Mouse (Mus musculus): ENCODE results near the gene Poc1b. TPM values are rescaled to one million over a fixed set of nuclear protein-coding genes. Genes with fewer than 3 reads are reported as not detected.
A peak's percentile ranks its signal among the peaks of the same experiment; 100 is the strongest.

The Poc1b gene
- total and polyA plus RNA-seq, 2 experiments from 2014 or later: 8.9 to 11.0 TPM

- 89% methylated on average over 2 of the region's 2 CpGs for WGBS
Observed at GRCm38 (mm10) chr10:99078621-99079020, 28.2 kb upstream of the Poc1b start.

GRCm38 (mm10) chr10:99081569-99081990 lies 25.3 kb upstream of the Poc1b start:
- Histone ChIP-seq H3K4me2 (ENCODE audit: low read depth, low read length, poor library complexity, severe bottlenecking) (no peak overlapping the region), H3K4me3 (ENCODE audit: low read depth, low read length) (no peak overlapping the region), H3K36me3 (ENCODE audit: insufficient read depth, low read length) (no peaks in the 10 kb centered on the region), H3K27me3 (ENCODE audit: insufficient read depth, low read length) (no peaks in the 10 kb centered on the region), H3K4me1 (ENCODE audit: insufficient read depth, low read length) (no peaks in the 10 kb centered on the region), H3K9ac (replicated peaks; ENCODE audit: low read length, poor library complexity, severe bottlenecking) (no peak overlapping the region), H3K27ac (ENCODE audit: low read depth, low read length) (no peak overlapping the region), H3K9me3 (ENCODE audit: low read length) (no peaks in the 10 kb centered on the region)
- DNase-seq (ENCODE audit: low spot score): no peak
- ATAC-seq (ENCODE audit: low FRiP score): no peak
- WGBS: 89% methylated on average over 10 of the region's 10 CpGs
- TF ChIP-seq CTCF (IDR thresholded peaks at IDR 0.05): no peak

More at GRCm38 (mm10) chr10:99078621-99079020, 28.2 kb upstream of the Poc1b start:
- ATAC-seq (ENCODE audit: low FRiP score) (no peak), DNase-seq (ENCODE audit: low spot score) (no peak)
- TF ChIP-seq CTCF (IDR thresholded peaks at IDR 0.05): no peak
- H3K4me2 ChIP-seq (ENCODE audit: low read depth, low read length, poor library complexity, severe bottlenecking): no peak overlapping the region
- no peak overlapping the region for H3K4me3 ChIP-seq (ENCODE audit: low read depth, low read length)
- no peak overlapping the region for H3K9ac ChIP-seq (replicated peaks; ENCODE audit: low read length, poor library complexity, severe bottlenecking)
- H3K9me3 ChIP-seq (ENCODE audit: low read length): no peaks in the 10 kb centered on the region
- no peaks in the 10 kb centered on the region for H3K4me1 ChIP-seq (ENCODE audit: insufficient read depth, low read length)
- no peak overlapping the region for H3K27ac ChIP-seq (ENCODE audit: low read depth, low read length)
- no peaks in the 10 kb centered on the region for H3K36me3 ChIP-seq (ENCODE audit: insufficient read depth, low read length)
- no peaks in the 10 kb centered on the region for H3K27me3 ChIP-seq (ENCODE audit: insufficient read depth, low read length)

- WGBS: 85% methylated on average over 14 of the region's 14 CpGs
- Histone ChIP-seq H3K4me2 (ENCODE audit: low read depth, low read length, poor library complexity, severe bottlenecking) (no peak overlapping the region), H3K9me3 (ENCODE audit: low read length) (no peaks in the 10 kb centered on the region), H3K4me1 (ENCODE audit: insufficient read depth, low read length) (no peaks in the 10 kb centered on the region), H3K9ac (replicated peaks; ENCODE audit: low read length, poor library complexity, severe bottlenecking) (no peak overlapping the region), H3K4me3 (ENCODE audit: low read depth, low read length) (no peak overlapping the region), H3K27ac (ENCODE audit: low read depth, low read length) (no peak overlapping the region), H3K36me3 (ENCODE audit: insufficient read depth, low read length) (no peaks in the 10 kb centered on the region), H3K27me3 (ENCODE audit: insufficient read depth, low read length) (no peaks in the 10 kb centered on the region)
- DNase-seq (ENCODE audit: low spot score) (no peak), ATAC-seq (ENCODE audit: low FRiP score) (no peak)
- no peak for TF ChIP-seq CTCF (IDR thresholded peaks at IDR 0.05)
Observed at GRCm38 (mm10) chr10:99083431-99084003, 23.3 kb upstream of the Poc1b start.

- Histone ChIP-seq H3K9ac (replicated peaks; ENCODE audit: low read length, poor library complexity, severe bottlenecking) (no peak overlapping the region), H3K4me1 (ENCODE audit: insufficient read depth, low read length) (no peaks in the 10 kb centered on the region), H3K9me3 (ENCODE audit: low read length) (no peaks in the 10 kb centered on the region), H3K36me3 (ENCODE audit: insufficient read depth, low read length) (no peaks in the 10 kb centered on the region), H3K4me3 (ENCODE audit: low read depth, low read length) (no peak overlapping the region), H3K27ac (ENCODE audit: low read depth, low read length) (no peak overlapping the region), H3K27me3 (ENCODE audit: insufficient read depth, low read length) (no peaks in the 10 kb centered on the region), H3K4me2 (ENCODE audit: low read depth, low read length, poor library complexity, severe bottlenecking) (peak overlapping the region; percentile 13; the same call in 1 of the 2 replicates)
- TF ChIP-seq CTCF (IDR thresholded peaks at IDR 0.05): peak; percentile 94
- 46% methylated on average over 23 of the region's 23 CpGs for WGBS
- DNase-seq (ENCODE audit: low spot score) (peak; percentile 91), ATAC-seq (ENCODE audit: low FRiP score) (peak; percentile 68)
Observed at GRCm38 (mm10) chr10:99084397-99085239, 22.2 kb upstream of the Poc1b start.

GRCm38 (mm10) chr10:99085240-99085587 lies 21.6 kb upstream of the Poc1b start:
- Histone ChIP-seq H3K27ac (ENCODE audit: low read depth, low read length) (no peak overlapping the region), H3K36me3 (ENCODE audit: insufficient read depth, low read length) (no peaks in the 10 kb centered on the region), H3K27me3 (ENCODE audit: insufficient read depth, low read length) (no peaks in the 10 kb centered on the region), H3K4me1 (ENCODE audit: insufficient read depth, low read length) (no peaks in the 10 kb centered on the region), H3K4me3 (ENCODE audit: low read depth, low read length) (no peak overlapping the region), H3K9ac (replicated peaks; ENCODE audit: low read length, poor library complexity, severe bottlenecking) (no peak overlapping the region), H3K9me3 (ENCODE audit: low read length) (no peaks in the 10 kb centered on the region), H3K4me2 (ENCODE audit: low read depth, low read length, poor library complexity, severe bottlenecking) (peak overlapping the region; percentile 13; the same call in 1 of the 2 replicates)
- TF ChIP-seq CTCF (IDR thresholded peaks at IDR 0.05): no peak
- no peak for DNase-seq (ENCODE audit: low spot score)
- WGBS: 68% methylated on average over 6 of the region's 6 CpGs
- ATAC-seq (ENCODE audit: low FRiP score): peak; percentile 35; the same call in 1 of the 2 replicates

GRCm38 (mm10) chr10:99086029-99086428 lies 20.8 kb upstream of the Poc1b start:
- DNase-seq (ENCODE audit: low spot score) (no peak), ATAC-seq (ENCODE audit: low FRiP score) (no peak)
- Histone ChIP-seq H3K4me3 (ENCODE audit: low read depth, low read length) (no peak overlapping the region), H3K4me1 (ENCODE audit: insufficient read depth, low read length) (no peaks in the 10 kb centered on the region), H3K27me3 (ENCODE audit: insufficient read depth, low read length) (no peaks in the 10 kb centered on the region), H3K4me2 (ENCODE audit: low read depth, low read length, poor library complexity, severe bottlenecking) (no peak overlapping the region), H3K36me3 (ENCODE audit: insufficient read depth, low read length) (no peaks in the 10 kb centered on the region), H3K9ac (replicated peaks; ENCODE audit: low read length, poor library complexity, severe bottlenecking) (no peak overlapping the region), H3K27ac (ENCODE audit: low read depth, low read length) (no peak overlapping the region), H3K9me3 (ENCODE audit: low read length) (no peaks in the 10 kb centered on the region)
- no peak for TF ChIP-seq CTCF (IDR thresholded peaks at IDR 0.05)
- 69% methylated on average over 6 of the region's 6 CpGs for WGBS

Measured in midbrain, postnatal 0 days (tissue).